Mouse (Mus musculus): ENCODE measurements around the gene Smurf1.
A peak's percentile ranks its signal among the peaks of the same experiment; 100 is the strongest.

The Smurf1 gene

GRCm38 (mm10) chr5:144965639-144966351 is at the start of gene Smurf1:
Gene Smurf1, minus strand, starts transcription at chr5:144965847.
- peak; percentile 91 for DNase-seq (ENCODE audit: extremely low spot score, low spot score)

DNA sequence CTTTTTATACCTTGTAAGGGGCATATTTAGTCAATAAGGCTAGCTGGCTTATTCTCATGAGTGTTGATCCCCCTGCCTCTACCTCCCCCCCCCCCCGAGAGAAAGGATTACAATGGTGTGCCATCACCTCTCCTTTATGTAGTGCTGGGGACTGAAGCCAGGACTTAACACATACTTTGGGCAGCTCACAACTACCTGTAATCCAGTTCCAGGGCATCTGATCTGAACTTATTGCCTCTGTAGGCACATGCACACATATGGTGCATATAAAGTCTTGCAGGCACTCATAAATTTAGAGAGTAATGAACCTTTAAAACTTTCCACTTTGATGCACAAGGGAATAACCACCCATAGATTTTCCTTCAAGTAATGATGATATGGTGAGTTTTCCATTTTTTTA is 48.6 kb upstream of the Smurf1 start:
- no peak for DNase-seq (ENCODE audit: extremely low spot score, low spot score)

DNA sequence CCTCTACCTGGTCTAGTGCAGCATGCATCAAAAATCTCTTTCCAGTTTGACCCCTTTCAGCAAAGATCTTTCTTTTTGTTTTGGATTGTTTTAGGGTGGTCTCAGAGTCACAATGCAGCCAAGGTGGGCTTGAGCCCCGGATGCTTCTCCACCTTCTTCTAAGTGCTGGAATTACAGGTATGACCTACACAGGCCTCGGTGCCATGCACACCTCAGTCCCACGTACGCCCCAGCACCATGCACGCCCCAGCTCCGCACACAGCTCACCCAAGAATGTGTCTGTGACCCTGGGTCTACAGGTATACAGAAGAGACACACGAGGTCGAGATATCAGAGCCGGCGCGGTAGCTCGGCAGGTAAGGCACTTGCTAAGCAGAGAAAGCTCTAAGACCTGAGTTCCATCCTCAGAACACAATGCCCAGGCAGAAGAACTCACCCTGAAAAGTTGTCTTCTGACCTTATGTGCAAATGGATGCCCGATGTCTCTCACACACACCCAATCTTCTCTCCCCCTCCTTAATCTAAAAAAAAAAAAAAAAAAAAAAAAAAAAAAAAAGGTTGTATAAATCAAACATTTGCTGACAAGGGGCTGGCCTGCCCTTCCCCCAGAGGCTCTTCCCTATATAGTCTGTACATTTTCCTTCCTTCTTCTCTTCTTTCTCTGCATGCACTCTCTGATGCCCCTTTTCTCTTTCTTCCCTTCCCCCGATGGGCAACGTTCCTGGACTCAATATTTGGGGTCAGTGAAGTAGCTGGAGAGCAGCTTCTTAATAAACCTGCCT is 43.4 kb upstream of the Smurf1 start:
- DNase-seq (ENCODE audit: extremely low spot score, low spot score) = no peak

DNA sequence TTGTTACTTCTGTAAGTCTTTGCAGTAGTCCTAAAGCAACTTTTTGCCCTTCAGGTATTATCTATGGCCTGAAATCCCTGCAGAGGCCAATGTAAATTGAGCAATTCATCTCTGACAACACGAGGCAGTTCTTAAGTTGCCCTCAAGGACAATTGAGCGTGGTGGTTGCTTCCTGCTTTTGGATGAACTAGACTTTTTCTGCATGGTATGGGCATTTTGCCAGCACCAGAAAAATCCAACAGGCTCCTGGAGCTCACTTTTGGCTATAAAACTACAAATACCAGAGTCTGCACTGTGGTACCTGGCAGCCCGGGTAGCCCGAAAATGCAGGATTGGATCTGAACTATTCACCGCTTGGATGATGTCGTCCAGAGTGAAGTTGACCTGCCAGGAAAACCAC is 39.9 kb upstream of the Smurf1 start:
- DNase-seq (ENCODE audit: extremely low spot score, low spot score) = no peak

DNA sequence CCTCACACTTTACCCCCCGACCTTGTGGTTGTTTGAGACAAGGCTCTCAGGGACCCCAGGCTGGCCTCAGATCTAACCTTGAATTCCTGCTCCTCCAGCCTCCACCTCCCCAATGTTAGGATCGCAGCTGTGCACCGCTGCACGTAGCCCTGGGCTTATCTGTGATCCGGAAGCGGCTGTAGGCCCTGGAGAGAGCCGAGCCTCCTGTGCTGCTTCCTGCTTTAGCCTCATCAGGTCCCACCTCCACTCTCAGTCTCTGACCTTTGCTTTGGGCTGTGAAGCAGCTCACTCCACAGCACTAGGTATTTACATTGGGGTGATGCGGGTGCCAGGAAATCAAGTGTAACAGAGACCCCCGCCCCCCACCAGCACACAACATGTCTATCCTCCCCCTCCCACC is 38.8 kb upstream of the Smurf1 start:
- DNase-seq (ENCODE audit: extremely low spot score, low spot score) = no peak

- DNase-seq (ENCODE audit: extremely low spot score, low spot score) = no peak
These were observed 37.7 kb upstream of the Smurf1 start for GRCm38 (mm10) chr5:145003362-145003761.

GRCm38 (mm10) chr5:144998491-144998890 is 32.8 kb upstream of the Smurf1 start:
- DNase-seq (ENCODE audit: extremely low spot score, low spot score) = no peak

DNA sequence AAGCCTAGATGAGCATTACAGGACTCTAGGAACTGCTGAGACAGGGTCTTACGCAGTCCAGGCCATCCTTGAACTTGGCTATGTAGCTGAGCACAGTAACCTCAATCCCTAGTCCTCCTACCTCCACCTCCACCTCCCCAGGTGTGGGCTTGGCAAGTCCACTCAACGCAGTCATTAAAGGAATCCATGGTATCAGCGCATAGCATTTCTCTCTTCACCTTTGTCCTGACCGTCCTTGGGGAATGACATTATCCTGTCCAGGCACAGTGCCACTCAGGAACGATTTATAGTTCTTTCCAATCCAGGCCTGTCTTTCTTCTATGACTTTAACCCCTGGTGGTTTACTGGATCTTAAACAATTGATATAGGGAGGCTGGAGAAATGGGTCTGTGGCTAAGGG is 24.8 kb upstream of the Smurf1 start:
- DNase-seq (ENCODE audit: extremely low spot score, low spot score) = no peak

DNA sequence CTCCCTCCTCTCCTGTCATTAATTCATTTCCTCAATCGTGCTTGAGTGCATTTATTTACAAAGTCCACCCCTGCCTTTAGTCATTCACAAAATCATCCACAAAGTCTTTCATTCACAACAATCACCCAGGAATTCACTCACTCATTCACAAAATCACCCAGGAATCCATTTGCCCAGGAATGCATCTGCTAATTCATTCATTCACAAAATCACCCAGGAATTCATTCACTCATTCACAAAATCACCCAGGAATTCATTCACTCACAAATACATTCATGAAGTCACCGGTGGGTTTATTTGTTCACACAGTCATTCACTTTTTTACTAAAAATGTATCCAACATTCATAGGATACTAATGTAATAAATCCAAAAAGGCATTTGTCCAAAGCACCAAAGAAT is 24.4 kb upstream of the Smurf1 start:
- DNase-seq (ENCODE audit: extremely low spot score, low spot score) = no peak

- no peak for DNase-seq (ENCODE audit: extremely low spot score, low spot score)
These were observed 23.4 kb upstream of the Smurf1 start for GRCm38 (mm10) chr5:144989061-144989405.

- DNase-seq (ENCODE audit: extremely low spot score, low spot score) = peak; percentile 31
These were observed 22.9 kb upstream of the Smurf1 start for GRCm38 (mm10) chr5:144988340-144989060.

DNA sequence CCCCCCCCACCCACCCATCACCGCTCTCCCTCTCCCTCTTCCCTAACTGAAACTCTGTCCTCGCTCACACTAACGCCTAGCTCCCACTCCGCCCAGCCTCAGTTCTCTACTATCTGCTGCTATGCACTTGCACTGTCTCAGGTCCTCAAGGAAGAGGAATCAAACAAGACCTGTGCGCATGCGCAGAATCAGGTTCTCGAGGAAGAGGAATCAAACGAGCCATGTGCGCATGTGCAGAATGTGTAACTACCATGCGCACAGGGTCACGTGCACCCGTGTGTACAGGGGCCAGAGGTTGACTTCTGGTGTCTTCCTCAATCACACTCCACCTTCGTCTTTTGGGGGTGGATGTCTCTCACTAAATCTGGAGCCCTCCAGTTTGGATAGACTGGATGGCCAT is 21.9 kb upstream of the Smurf1 start:
- DNase-seq (ENCODE audit: extremely low spot score, low spot score) = no peak

DNA sequence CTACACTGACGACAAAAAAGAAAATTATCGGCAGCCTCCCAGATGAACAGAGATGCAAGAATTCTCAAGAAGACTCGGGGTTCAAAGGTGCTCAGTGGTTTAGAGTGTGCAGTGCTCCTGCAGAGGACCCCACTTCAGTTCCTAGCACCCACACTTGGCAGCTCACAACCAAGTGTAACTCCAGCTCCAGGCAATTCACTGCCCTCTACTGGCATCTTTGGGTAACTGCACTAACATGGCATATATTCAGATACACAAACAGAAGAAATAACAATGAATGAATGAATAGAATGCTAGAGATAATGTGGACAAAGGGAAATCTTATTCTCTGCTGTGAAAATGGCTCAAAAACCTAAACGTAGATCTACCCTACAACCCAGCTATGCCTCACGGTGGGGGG is 19.2 kb upstream of the Smurf1 start:
- no peak for DNase-seq (ENCODE audit: extremely low spot score, low spot score)

DNA sequence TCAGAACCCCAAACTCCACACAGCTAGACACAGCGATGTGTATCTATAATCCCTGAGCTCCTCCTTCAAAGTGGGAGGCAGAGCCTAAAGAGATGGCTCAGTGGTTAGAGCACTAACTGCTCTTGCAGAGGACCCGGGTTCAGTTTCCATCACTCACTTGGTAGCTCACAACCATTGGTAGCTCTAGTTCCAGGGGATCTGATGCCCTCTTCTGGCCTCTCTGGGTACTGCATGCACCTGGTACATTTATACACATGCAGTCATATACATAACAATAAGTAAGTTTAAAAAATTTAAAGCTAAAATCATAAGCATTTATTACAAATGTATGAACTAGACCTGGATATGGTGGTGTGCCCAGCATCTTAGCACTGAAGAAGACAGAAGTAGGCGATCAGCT is 17.6 kb upstream of the Smurf1 start:
- no peak for DNase-seq (ENCODE audit: extremely low spot score, low spot score)

GRCm38 (mm10) chr5:144979110-144979509 is 13.5 kb upstream of the Smurf1 start:
- no peak for DNase-seq (ENCODE audit: extremely low spot score, low spot score)

DNA sequence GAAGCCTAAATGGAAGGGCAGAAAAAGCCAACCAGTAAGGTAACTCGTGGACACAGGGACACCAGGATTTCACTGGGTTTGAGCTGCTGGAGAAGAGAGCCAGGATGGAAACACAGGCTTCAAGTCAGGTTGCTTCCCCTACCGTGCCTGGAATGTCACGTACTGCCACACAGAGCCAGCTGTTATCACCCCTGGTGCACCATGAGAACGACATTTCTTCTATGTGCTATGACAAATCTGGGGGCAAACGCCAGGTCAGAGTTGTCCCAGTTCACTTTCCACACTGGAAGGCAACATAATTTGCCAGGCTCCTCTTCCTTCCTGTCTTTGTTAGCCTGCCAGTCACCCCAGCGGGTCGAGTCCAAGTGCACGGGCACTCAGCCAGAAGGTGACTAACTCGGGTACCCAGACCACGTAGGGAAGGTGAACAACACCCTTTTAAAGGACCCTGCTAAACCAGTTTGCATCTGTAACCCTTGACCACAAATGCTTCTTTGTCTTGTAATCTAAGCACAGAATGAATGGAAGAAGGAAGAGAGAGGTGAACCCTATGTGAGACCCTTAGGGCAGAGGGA is 13.0 kb upstream of the Smurf1 start:
- DNase-seq (ENCODE audit: extremely low spot score, low spot score) = no peak

GRCm38 (mm10) chr5:144971266-144971665 is 5.6 kb upstream of the Smurf1 start:
- DNase-seq (ENCODE audit: extremely low spot score, low spot score) = no peak

- peak; percentile 92 for DNase-seq (ENCODE audit: extremely low spot score, low spot score)
These were observed 592 bp downstream of the Smurf1 start for GRCm38 (mm10) chr5:144964872-144965638.

DNA sequence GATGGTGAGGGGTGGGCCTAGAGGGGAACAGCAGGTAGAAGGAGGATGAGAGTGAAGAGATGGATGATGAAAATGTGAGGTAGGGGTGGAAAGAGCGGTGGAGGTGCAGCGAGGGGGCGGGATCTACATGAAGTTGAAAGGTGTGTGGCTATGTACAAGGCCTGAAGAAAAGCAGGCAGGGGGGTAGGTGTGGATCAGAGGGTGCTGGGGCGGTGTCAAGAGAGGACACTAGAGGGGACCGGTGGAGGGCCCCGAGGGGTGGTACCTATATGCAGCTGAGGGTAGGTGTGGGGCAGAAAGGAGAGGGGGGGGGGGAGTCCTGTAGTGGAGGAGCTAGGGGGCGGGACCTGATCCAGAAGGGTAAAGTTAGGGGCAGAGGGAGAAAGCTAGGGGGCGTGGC is 1.2 kb downstream of the Smurf1 start:
- DNase-seq (ENCODE audit: extremely low spot score, low spot score) = no peak

GRCm38 (mm10) chr5:144963817-144964261 is 1.8 kb downstream of the Smurf1 start:
- DNase-seq (ENCODE audit: extremely low spot score, low spot score) = peak; percentile 33

DNA sequence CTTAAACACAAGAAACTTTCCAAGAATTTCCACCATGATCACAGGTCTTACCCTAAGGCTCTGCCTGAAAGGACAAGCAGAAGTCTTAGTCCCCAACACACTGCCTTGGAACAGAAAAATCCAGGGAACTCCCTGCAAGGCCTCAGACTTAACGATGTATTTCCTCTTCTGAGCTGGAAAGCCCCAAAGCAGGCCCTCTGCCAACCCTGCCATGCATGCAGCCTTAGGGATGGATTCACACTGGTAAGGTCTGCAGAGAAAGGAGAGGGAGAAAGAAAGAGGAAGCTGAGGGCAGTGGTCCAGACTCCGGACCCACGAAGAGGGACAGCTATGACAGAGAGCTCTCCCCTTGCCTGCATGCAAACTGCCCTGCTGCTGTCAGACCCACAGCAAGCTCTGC is 2.2 kb downstream of the Smurf1 start:
- DNase-seq (ENCODE audit: extremely low spot score, low spot score) = no peak
